Mouse (Mus musculus) heart, adult 9 months (tissue): Measurements from ENCODE around the gene Abcc5.

ENCODE experiments used
- DNase-seq, 2 experiments: peaks; one replicate each; pipeline ENCODE4 v3.0.0; 2022; ENCODE audit warnings: low spot score in 2 of 2

The Abcc5 gene

DNA sequence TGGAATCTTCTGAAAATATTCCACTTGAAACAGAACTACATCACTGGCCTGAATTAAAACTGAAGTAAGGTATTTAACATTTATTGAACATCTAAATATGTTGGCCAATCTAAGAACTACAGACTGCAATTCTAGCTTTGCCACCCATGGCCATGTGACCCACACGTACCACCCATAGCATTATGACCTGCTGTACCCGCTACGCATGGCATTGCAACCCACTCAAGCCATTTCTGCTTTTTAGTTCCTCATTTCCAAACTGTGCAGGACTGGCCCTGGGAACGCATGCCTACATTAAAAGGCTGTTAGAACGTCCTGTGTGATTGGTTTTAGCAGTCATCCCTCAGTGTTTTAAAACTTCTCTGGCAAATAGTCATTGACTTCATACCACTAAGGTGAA lies 68.4 kb downstream of the Abcc5 start:
- peak in 1 of 2 experiments; percentile 31 for DNase-seq

DNA sequence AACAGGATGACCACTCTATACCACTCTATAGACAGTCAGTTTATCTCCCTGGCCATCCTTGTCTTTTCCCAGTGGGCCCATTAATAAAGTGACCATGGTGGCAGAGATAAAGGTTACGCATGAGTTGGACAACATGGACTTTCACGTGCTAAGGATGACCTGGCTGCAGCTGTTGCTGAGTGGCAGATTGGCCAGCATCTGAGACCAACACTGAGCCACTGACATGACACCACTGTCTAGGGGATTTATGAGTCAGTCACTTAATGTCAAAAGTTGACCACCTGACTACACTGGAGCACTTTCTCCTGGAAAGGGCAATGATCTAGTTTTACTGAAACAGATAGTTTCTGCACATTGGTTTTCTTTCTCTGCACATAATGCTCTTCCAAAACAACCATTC lies 71.4 kb downstream of the Abcc5 start:
- DNase-seq = no peak

DNA sequence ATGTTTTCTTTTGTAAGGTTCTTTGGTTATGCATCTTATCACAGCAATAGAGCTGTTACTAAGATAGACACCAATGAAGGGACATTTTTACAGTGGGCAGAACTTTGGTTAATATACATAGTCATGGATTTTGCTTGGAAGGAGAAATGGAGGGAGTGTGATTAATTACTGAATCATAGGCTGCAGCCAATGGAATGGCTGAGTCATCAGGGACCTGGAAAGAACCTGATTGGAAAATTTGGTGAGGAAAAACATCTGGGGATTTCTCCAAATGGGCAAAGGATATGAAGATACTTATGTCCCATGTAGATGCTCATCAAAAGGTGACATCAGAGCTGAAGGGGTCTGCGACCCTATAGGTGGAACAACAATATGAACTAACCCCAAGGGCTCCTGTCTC lies 72.2 kb downstream of the Abcc5 start:
- no peak for DNase-seq

DNA sequence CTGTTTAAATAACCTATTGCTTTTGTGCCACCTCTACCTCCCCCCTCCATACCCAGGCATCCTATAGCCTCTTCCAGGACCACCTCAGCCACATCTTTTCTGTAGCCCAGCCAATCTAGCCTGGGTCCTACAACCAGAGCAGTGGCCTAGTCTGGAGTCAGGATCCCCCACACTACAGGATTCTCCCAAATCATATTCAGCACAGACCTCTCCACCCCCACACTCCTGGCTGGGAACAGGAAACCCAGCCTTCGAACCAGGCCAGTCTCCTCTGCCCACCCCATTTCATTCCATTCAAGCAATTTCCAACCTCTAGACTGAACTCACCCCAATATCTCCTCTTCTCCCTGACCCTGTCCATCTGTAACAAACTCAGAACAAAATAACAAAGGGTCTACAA lies 80.7 kb downstream of the Abcc5 start:
- no peak for DNase-seq

DNA sequence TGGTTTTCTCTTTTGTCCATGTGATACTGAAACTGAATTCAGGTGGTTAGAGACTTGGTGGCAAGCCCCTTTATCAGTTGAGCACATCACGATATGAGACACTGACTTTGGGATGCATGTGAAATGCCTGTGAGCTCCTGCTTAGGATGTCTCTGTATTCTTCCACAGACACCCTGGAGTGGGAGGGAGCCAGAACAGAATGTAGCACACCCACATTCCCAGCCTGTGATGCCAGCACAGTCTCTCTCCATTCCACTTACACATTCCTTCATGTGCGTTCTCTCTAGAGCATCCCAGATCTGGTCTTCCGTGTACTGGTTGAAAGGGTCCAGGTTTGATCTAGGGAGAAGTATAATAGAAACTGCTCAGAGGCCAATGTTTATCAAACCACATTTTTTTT lies 87.6 kb downstream of the Abcc5 start:
- no peak for DNase-seq

DNA sequence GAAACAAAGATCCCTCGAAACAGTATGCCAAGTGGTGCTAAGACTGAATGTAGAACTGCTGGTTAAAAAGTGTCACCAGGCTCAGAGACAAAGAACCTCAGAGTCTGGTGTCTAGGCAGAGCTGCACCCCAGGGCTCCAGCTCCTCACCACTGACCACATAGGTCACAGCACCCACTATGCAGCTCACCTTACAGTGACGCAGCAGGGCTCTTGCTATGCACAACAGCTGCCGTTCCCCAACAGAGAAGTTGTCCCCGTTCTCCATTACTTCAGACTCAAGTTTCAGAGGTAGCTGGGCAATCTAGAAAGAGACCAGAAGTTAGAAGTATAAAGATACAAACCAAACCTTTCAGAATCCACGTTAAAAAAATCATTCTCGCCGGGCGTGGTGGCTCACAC lies 91.3 kb downstream of the Abcc5 start:
- no peak for DNase-seq

DNA sequence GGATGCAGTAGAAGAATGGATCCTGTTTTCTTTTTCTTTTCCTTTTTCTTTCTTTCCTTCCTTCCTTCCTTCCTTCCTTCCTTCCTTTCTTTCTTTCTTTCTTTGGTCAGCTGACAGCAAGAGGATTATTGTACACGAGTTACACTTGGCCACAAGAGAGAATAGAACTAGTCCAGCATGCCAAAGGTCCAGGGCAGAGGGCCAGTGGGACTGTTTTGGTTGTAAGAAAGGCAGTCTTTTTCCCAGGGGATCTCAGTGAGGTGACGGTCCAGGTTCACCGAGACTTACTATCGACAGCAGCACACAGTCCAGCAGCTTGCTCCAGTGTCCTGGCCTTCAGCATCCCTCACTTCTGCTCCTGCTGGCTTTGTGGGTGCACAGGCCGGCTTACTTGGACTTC lies 97.9 kb downstream of the Abcc5 start:
- DNase-seq = no peak

DNA sequence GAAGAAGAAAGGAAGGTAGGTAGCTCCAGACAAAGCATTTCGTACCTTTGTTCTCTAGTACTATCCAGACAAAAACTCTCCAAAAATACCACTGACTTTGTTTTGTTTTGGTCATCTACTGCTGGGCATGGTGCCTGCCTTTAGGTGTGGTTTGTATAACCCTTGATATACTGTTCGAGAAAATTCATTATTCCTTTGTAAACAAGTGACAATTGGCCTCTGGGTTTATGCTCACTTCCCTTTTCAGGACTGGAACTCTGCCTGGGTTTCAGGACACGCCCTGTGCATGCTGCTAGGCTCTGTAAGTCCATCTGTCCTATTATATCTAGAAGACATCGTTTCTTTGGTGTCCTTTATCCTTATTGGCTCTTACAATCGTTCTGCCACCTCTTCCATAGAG lies 100.9 kb downstream of the Abcc5 start, which contains the start of gene Cyp2ab1:
Cyp2ab1 (minus strand) TSS at position 119 of the 400 bp plus-strand sequence.
- DNase-seq = no peak

DNA sequence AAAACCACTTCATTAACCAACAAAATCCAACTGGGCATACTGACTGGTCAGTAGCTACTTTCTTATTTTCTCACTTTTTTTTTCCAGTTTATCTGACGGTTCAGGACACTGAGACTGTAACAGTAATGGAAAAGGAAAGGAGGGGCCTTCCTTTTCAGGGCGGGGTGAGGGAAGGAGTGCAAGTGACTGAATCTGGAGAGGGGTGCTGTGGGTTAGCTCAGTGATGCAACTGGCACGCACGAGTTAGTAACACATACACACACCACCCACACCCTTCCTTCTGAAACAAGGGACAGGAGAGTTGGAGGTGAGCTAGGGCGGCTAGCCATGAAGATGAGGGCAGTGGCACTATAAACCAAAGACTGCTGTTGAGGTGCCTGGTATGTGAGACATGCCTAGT lies 102.3 kb downstream of the Abcc5 start:
- DNase-seq = no peak

DNA sequence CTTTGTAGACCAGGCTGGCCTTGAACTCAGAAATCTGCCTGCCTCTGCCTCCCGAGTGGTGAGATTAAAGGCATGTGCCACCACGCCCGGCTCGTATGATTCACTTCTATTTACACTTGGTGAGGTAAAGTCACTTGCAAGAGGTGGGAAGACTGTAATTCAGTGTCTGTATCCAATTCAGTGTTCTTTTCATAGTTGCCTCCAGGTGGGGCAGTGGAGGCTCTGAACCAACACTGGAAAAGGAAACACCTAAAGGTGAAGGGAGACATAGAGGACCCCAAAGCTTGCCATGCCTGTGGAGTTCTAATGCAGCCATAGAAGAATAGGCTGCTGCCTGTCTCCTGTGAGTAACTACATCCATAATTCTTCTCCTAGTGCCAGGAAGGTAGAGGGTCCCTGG lies 103.9 kb downstream of the Abcc5 start:
- DNase-seq = no peak

DNA sequence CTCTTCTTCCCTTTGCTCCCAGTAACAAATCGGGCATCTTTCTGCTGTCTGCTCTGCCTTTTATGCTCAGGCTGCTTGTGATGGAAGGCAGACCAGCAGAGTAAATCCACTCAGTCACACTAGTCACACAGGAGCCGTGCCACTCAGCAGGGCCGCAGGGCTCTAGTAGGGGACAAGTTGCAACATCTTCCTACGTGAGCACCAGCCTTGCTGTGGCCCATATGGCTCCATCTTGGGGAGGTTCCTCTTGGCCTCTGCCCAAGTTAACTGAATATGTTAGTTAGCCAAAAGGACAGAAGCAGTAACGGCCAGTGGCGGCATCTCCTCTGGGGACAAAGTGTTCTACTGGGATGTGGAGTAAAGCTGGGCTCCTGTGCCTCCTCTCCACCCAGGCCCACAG lies 109.4 kb downstream of the Abcc5 start:
- no peak for DNase-seq

DNA sequence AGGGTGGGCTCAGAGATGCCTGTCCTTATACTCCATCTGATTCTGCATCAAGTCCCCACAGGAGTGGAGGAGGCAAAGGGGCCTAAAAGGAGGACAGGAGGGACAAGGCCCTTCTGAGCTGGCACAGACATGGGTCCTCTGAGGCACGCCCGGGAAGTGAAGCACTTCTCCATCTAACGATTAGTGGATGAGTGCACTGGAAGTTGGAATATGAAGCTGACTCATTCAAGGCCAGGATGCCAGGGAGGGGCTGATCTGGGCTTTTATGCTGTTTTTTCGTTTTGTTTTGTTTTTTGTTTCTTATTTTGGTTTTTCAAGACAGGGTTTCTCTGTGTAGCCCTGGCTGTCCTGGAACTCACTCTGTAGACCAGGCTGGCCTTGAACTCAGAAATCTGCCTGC lies 110.9 kb downstream of the Abcc5 start:
- DNase-seq = no peak

DNA sequence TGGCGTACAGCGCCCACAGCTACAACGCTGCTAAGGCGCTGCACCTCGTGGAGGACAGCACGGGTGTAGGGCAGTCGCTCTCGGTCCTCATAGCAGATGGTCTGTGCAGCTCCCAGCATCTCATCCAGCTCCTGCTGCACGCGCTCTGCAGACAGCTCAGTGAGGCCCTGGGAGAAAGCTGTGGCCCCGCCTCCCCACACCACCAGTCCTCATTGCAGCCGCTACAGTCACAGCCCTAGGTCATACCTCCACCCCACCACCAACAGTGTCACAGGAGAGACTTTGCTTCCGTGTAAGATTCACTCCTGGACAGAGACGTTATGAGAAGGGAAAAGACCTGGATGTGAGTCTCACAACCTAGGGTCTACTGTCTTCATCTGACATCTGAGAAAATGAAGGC lies 113.9 kb downstream of the Abcc5 start:
- DNase-seq = no peak

DNA sequence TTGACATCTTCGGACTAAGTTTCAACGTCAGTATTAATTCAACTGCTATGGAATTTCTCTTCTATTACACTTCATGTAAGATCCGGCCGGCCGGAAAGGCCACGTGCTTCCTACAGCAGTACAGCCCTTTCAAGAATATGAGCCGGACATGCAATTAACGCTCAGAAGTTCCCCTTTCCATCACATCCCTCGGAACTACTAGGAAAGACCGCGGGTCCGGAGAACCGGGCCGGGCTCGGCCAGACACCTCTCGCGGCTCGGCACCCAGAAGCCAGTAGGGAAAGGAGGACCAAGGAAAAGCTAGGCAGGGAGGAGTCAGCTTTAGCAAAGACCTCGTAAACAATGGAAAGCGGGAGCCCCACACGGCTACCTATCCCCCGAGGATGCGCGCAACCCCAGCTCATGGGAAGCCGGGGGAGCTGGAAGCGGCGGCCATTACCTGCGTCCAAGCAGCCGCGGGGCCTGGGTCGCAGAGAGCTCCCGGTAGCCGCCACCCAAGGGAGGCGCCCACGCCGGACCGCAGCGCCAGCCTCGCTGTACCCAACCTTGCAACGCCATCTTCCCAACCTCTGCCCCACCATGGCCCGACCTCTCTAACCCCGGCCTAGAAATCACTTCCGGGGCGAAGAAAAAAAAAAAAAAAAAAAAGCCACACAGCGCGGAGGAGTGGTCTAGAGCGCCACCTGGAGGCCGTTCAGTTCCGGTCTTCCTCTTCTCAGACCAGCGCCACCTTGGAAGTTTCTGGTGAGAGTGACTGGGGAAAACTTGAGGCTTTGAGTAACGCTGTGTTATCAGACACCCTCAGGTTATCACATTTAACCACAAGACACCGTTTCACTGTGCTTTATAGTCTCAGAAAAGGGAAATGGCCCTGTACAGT lies 124.2 kb downstream of the Abcc5 start, which contains the start of gene Parl:
Parl (minus strand) TSS at position 618 of the 880 bp plus-strand sequence.
- DNase-seq = peak; percentile 54 to 67

DNA sequence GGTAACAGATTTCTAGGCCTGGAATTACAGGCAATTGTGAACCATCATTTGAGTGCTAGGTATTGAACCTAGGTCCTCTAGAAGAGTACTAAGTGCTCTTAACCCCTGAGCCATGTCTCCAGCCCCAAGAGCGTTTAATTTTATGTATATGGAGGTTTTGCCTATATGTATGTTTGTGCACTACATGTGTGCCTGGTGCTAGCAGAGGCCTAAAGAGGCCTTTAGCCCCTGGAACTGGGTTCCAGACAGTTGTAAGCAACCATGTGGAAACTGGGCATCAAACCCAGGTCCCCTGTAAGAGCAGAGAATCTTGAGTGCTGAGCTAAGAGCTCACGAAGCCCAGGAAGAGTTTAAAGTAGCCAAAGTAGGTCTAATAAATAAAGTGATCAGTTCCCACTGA lies 126.1 kb downstream of the Abcc5 start:
- no peak for DNase-seq
